Mouse (Mus musculus): Measurements from ENCODE around the gene Lpin3. TPM values are rescaled to one million over a fixed set of nuclear protein-coding genes. Genes with fewer than 3 reads are reported as not detected.

Lpin3 gene
- 0.49 and 0.52 TPM in 2 replicates for polyA plus RNA-seq (2012; rRNA removed)
- polyA plus RNA-seq (2014; fragmentation: Nextera tagmentation; extraction: Ambion mirVana): 0.29 and 0.67 TPM in 2 replicates

GRCm38 (mm10) chr2:160880453-160881195, at the start of gene Lpin3:
Gene Lpin3, plus strand, starts transcription at chr2:160880670.
- H3K36me3 ChIP-seq (replicated peaks; ENCODE audit: control insufficient read depth, insufficient read depth, low read depth): no peaks in the 10 kb centered on the region
- H3K4me1 ChIP-seq (replicated peaks; ENCODE audit: control insufficient read depth in 2 of 2, insufficient read depth in 2 of 2, low read length in 1 of 2): no peaks in the 10 kb centered on the region
- WGBS (ENCODE audit: insufficient replicate concordance): 50% methylated on average over 13 of the region's 13 CpGs
- H3K4me3 ChIP-seq (ENCODE audit: insufficient read depth in 1 of 2, low read depth in 2 of 2, low read length in 2 of 2): no peak within 1 kb of the TSS
- peaks cover 3% of the 10 kb centered on the region for H3K9me3 ChIP-seq (ENCODE audit: control insufficient read depth, low read length)
- H3K4me2 ChIP-seq (ENCODE audit: low read depth): no peak within 1 kb of the TSS
- H3K9ac ChIP-seq (replicated peaks): no peak within 1 kb of the TSS
- no peak for TF ChIP-seq EP300 (IDR thresholded peaks at IDR 0.05; ENCODE audit: low read depth)
- TF ChIP-seq CTCF (IDR thresholded peaks at IDR 0.05; ENCODE audit: low read depth): no peak
- DNase-seq (ENCODE audit: low read depth in 3 of 3, low spot score in 3 of 3) (no peak), ATAC-seq (ENCODE audit: insufficient read depth) (no peak)
- no peaks in the 10 kb centered on the region for H3K27me3 ChIP-seq (ENCODE audit: control insufficient read depth, insufficient read depth, low read length)
- H3K27ac ChIP-seq: no peak within 1 kb of the TSS

DNA sequence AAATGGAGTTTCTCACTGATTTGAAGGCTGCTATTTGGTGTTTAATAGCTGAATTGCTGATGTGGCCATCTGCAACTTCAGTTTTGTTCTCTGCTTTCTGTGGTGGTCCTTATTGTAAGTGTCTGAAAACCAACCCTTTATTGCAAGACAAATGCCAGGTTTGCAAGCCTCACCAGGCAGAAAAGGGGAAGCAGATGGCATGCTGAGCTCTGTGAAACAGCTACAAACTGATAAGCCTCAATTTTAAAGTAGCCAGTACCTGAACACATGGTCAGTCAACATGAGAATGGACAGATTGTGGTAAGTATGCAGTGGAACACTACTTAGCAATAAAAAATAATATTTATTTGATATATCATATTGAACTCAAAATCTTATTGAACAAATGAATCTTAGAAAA, 39.6 kb upstream of the Lpin3 start:
- H3K9ac ChIP-seq (replicated peaks): no peak overlapping the region
- no peaks in the 10 kb centered on the region for H3K9me3 ChIP-seq (ENCODE audit: control insufficient read depth, low read length)

GRCm38 (mm10) chr2:160847664-160848063, 32.8 kb upstream of the Lpin3 start:
- DNase-seq (ENCODE audit: low read depth in 3 of 3, low spot score in 3 of 3) (no peak), ATAC-seq (ENCODE audit: insufficient read depth) (no peak)
- no peak overlapping the region for H3K4me2 ChIP-seq (ENCODE audit: low read depth)
- H3K9me3 ChIP-seq (ENCODE audit: control insufficient read depth, low read length): no peaks in the 10 kb centered on the region
- WGBS (ENCODE audit: insufficient replicate concordance): 58% methylated on average over 1 of the region's 1 CpGs
- H3K27me3 ChIP-seq (ENCODE audit: control insufficient read depth, insufficient read depth, low read length): no peaks in the 10 kb centered on the region
- H3K27ac ChIP-seq: no peak overlapping the region
- H3K36me3 ChIP-seq (replicated peaks; ENCODE audit: control insufficient read depth, insufficient read depth, low read depth): no peaks in the 10 kb centered on the region
- H3K9ac ChIP-seq (replicated peaks): no peak overlapping the region
- no peak overlapping the region for H3K4me3 ChIP-seq (ENCODE audit: insufficient read depth in 1 of 2, low read depth in 2 of 2, low read length in 2 of 2)
- TF ChIP-seq EP300 (IDR thresholded peaks at IDR 0.05; ENCODE audit: low read depth) (no peak), CTCF (IDR thresholded peaks at IDR 0.05; ENCODE audit: low read depth) (no peak)
- no peaks in the 10 kb centered on the region for H3K4me1 ChIP-seq (replicated peaks; ENCODE audit: control insufficient read depth in 2 of 2, insufficient read depth in 2 of 2, low read length in 1 of 2)

More for the DNA sequence above, 39.6 kb upstream of the Lpin3 start:
- no peak overlapping the region for H3K27ac ChIP-seq
- ATAC-seq (ENCODE audit: insufficient read depth) (no peak), DNase-seq (ENCODE audit: low read depth in 3 of 3, low spot score in 3 of 3) (no peak)
- no peak overlapping the region for H3K4me2 ChIP-seq (ENCODE audit: low read depth)
- no peak overlapping the region for H3K4me3 ChIP-seq (ENCODE audit: insufficient read depth in 1 of 2, low read depth in 2 of 2, low read length in 2 of 2)
- no peaks in the 10 kb centered on the region for H3K27me3 ChIP-seq (ENCODE audit: control insufficient read depth, insufficient read depth, low read length)
- no peak for TF ChIP-seq CTCF (IDR thresholded peaks at IDR 0.05; ENCODE audit: low read depth)
- TF ChIP-seq EP300 (IDR thresholded peaks at IDR 0.05; ENCODE audit: low read depth): no peak
- H3K4me1 ChIP-seq (replicated peaks; ENCODE audit: control insufficient read depth in 2 of 2, insufficient read depth in 2 of 2, low read length in 1 of 2): no peaks in the 10 kb centered on the region
- no peaks in the 10 kb centered on the region for H3K36me3 ChIP-seq (replicated peaks; ENCODE audit: control insufficient read depth, insufficient read depth, low read depth)

- Histone ChIP-seq H3K4me1 (replicated peaks; ENCODE audit: control insufficient read depth in 2 of 2, insufficient read depth in 2 of 2, low read length in 1 of 2) (no peaks in the 10 kb centered on the region), H3K9me3 (ENCODE audit: control insufficient read depth, low read length) (no peaks in the 10 kb centered on the region), H3K4me3 (ENCODE audit: insufficient read depth in 1 of 2, low read depth in 2 of 2, low read length in 2 of 2) (no peak overlapping the region), H3K27ac (no peak overlapping the region), H3K9ac (replicated peaks) (no peak overlapping the region), H3K4me2 (ENCODE audit: low read depth) (no peak overlapping the region), H3K27me3 (ENCODE audit: control insufficient read depth, insufficient read depth, low read length) (no peaks in the 10 kb centered on the region), H3K36me3 (replicated peaks; ENCODE audit: control insufficient read depth, insufficient read depth, low read depth) (no peaks in the 10 kb centered on the region)
- ATAC-seq (ENCODE audit: insufficient read depth): no peak
- no peak for DNase-seq (ENCODE audit: low read depth in 3 of 3, low spot score in 3 of 3)
- TF ChIP-seq EP300 (IDR thresholded peaks at IDR 0.05; ENCODE audit: low read depth): no peak
- WGBS (ENCODE audit: insufficient replicate concordance): 61% methylated on average over 2 of the region's 2 CpGs
Measured at GRCm38 (mm10) chr2:160848186-160848585, 32.3 kb upstream of the Lpin3 start.

DNA sequence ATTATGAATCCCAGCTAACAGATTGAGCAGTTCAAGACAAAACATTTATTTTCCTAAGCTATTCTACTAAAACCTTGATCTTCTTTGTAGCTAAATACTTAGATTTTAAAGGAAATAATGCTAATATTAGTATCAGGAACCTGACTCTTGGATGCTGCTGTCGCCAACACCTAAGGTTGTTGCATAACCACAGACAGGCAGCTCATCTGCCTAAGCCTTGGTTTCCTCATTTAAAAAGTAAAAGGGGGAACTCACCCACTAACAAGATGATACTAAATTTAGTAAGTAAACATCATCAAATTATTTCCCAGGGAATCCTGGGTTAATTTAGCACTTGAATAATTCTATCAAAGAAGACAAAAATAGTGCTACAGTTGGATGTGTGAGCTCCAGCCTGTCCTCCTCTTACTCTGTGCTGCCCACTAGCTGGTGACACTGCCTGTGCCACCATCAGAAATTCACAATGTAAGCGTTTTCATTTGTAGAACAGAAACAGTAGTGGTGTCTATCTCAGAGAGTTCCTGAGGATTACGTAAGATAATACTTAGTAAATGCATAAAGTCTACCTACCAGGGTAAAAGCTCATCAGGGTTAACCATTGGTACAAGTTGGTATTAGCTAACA, 30.7 kb upstream of the Lpin3 start:
- H3K9me3 ChIP-seq (ENCODE audit: control insufficient read depth, low read length): no peaks in the 10 kb centered on the region
- H3K9ac ChIP-seq (replicated peaks): no peak overlapping the region
- no peaks in the 10 kb centered on the region for H3K27me3 ChIP-seq (ENCODE audit: control insufficient read depth, insufficient read depth, low read length)
- no peak for ATAC-seq (ENCODE audit: insufficient read depth)
- no peaks in the 10 kb centered on the region for H3K4me1 ChIP-seq (replicated peaks; ENCODE audit: control insufficient read depth in 2 of 2, insufficient read depth in 2 of 2, low read length in 1 of 2)
- no peak overlapping the region for H3K4me3 ChIP-seq (ENCODE audit: insufficient read depth in 1 of 2, low read depth in 2 of 2, low read length in 2 of 2)
- H3K4me2 ChIP-seq (ENCODE audit: low read depth): no peak overlapping the region
- WGBS (ENCODE audit: insufficient replicate concordance): 47% methylated on average over 3 of the region's 3 CpGs
- TF ChIP-seq CTCF (IDR thresholded peaks at IDR 0.05; ENCODE audit: low read depth) (no peak), EP300 (IDR thresholded peaks at IDR 0.05; ENCODE audit: low read depth) (no peak)
- no peak overlapping the region for H3K27ac ChIP-seq
- DNase-seq (ENCODE audit: low read depth in 3 of 3, low spot score in 3 of 3): no peak
- no peaks in the 10 kb centered on the region for H3K36me3 ChIP-seq (replicated peaks; ENCODE audit: control insufficient read depth, insufficient read depth, low read depth)
